Mouse (Mus musculus) lung, postnatal 0 days (tissue): ENCODE results near the gene Ugt1a5. TPM values are rescaled to one million over a fixed set of nuclear protein-coding genes. Genes with fewer than 3 reads are reported as not detected.

ENCODE experiments used
- ATAC-seq: fragments of 200-750 bp; cut with Nextera tagmentation; 2 replicates; pipeline ENCODE4 v1.8.0; 2017; ENCODE audit warnings: moderate library complexity
- DNase-seq: peaks from one replicate; pipeline ENCODE4 v3.0.0-alpha.2; 2016; ENCODE audit warnings: low spot score
- H3K27ac ChIP-seq: fragments of 300-500 bp; sonication (generic); 2 replicates; pipeline ENCODE4 v1.5.1; 2014; ENCODE audit warnings: antibody characterized with exemption, mild to moderate bottlenecking, low read length, mixed read lengths
- H3K27me3 ChIP-seq: fragments of 300-500 bp; sonication (generic); replicated peaks from 2 replicates; pipeline ENCODE4 v1.6.1; 2014; ENCODE audit warnings: low read length, mixed read lengths; ENCODE audit not compliant: insufficient read depth
- H3K36me3 ChIP-seq: fragments of 300-500 bp; sonication (generic); 2 replicates; pipeline ENCODE4 v1.6.1; 2014; ENCODE audit warnings: low read length, mixed read lengths; ENCODE audit not compliant: insufficient read depth
- H3K4me1 ChIP-seq: fragments of 300-500 bp; sonication (generic); 2 replicates; pipeline ENCODE4 v1.6.1; 2014; ENCODE audit warnings: antibody characterized with exemption, low read depth, low read length, mixed read lengths; ENCODE audit not compliant: insufficient read depth
- H3K4me2 ChIP-seq: fragments of 300-500 bp; sonication (generic); replicated peaks from 2 replicates; pipeline ENCODE4 v1.6.1; 2014; ENCODE audit warnings: low read depth, mild to moderate bottlenecking, low read length, moderate library complexity, mixed read lengths
- H3K4me3 ChIP-seq: fragments of 300-500 bp; sonication (generic); 2 replicates; pipeline ENCODE4 v1.5.1; 2014; ENCODE audit warnings: low read depth, low read length
- H3K9ac ChIP-seq: fragments of 300-500 bp; sonication (generic); replicated peaks from 2 replicates; pipeline ENCODE4 v1.6.1; 2014; ENCODE audit warnings: low read depth, mild to moderate bottlenecking
- H3K9me3 ChIP-seq: fragments of 300-500 bp; sonication (generic); 2 replicates; pipeline ENCODE4 v1.6.1; 2016; ENCODE audit warnings: low read length, mixed read lengths
- CTCF ChIP-seq: IDR thresholded peaks from 2 replicates; pipeline ENCODE4 v1.5.1; 2016; ENCODE audit warnings: antibody characterized with exemption, mild to moderate bottlenecking
- EP300 ChIP-seq: IDR thresholded peaks from 2 replicates; pipeline ENCODE4 v1.6.1; 2016; ENCODE audit warnings: antibody characterized with exemption, mild to moderate bottlenecking, control low read depth
- WGBS: fragments of 180-500 bp; shearing (Covaris S2); extraction: QIAGEN DNeasy Blood & Tissue Kit; methylation state at CpG from one replicate; pipeline ENCODE4 v1.1.7; 2014; 5-methylcytosine and 5-hydroxymethylcytosine counted together
- polyA plus RNA-seq: library from polyadenylated mRNA; unstranded; fragments of >200 nt; fragmentation: Nextera tagmentation; extraction: Ambion mirVana; gene quantifications from 2 replicates; pipeline ENCODE4 v1.2.1, GENCODE M21; 2015

Gene Ugt1a5
- polyA plus RNA-seq, 1 experiment from 2014 or later, result not detected

DNA sequence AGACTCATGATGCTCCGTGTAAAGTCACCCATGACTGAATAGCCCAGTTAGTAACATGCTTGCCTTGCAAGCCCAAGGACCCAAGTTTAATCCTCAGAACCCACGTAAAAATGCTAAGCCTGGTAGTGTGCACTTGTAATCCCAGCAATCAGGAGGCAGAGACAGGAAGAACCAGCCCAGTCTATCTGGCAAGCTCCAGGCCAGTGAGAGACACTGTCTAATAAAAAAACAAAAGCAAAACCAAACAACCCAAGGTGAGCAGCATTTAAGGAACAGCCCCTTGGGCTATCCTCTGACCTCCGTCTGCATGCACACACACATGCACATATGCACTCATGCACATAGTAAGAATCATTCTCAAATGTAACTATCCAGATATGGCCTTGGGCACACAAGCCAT, 63.8 kb downstream of the Ugt1a5 start:
- 72% methylated on average over 3 of the region's 3 CpGs for WGBS
- H3K27me3 ChIP-seq, result no peaks in the 10 kb centered on the region
- H3K4me3 ChIP-seq, result no peak overlapping the region
- no peak overlapping the region for H3K9ac ChIP-seq
- no peak overlapping the region for H3K27ac ChIP-seq
- ATAC-seq, result no peak
- DNase-seq, result no peak
- no peaks in the 10 kb centered on the region for H3K36me3 ChIP-seq
- H3K4me1 ChIP-seq, result no peaks in the 10 kb centered on the region
- no peak overlapping the region for H3K4me2 ChIP-seq
- TF ChIP-seq CTCF, result no peak
- no peak for TF ChIP-seq EP300
- H3K9me3 ChIP-seq, result peaks cover 66% of the 10 kb centered on the region

DNA sequence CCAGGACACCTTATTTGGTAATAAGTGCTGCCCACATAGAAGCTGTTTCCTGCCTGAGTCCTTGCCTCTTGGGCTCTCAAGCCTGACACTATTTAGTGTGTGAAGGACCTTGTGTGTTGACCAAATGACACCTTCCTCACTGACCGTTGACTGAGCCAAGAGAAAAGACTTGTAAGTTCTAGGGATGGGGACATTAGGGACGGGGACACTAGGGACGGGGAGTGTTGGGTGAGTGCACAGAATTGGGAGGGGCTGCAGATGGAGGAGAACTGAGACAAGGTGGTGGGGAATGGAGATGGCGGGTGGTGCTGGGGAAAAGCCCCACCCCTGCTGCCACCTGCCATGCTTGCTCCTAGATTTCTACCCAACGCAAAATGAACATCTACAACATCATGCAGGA, 64.2 kb downstream of the Ugt1a5 start:
- ATAC-seq (no peak), DNase-seq (no peak)
- 80% methylated on average over 5 of the region's 5 CpGs for WGBS
- H3K9ac ChIP-seq, result no peak overlapping the region
- no peak overlapping the region for H3K4me2 ChIP-seq
- TF ChIP-seq CTCF, result no peak
- no peaks in the 10 kb centered on the region for H3K36me3 ChIP-seq
- H3K4me3 ChIP-seq, result no peak overlapping the region
- no peaks in the 10 kb centered on the region for H3K27me3 ChIP-seq
- H3K9me3 ChIP-seq, result peaks cover 70% of the 10 kb centered on the region
- H3K4me1 ChIP-seq, result no peaks in the 10 kb centered on the region
- no peak overlapping the region for H3K27ac ChIP-seq

DNA sequence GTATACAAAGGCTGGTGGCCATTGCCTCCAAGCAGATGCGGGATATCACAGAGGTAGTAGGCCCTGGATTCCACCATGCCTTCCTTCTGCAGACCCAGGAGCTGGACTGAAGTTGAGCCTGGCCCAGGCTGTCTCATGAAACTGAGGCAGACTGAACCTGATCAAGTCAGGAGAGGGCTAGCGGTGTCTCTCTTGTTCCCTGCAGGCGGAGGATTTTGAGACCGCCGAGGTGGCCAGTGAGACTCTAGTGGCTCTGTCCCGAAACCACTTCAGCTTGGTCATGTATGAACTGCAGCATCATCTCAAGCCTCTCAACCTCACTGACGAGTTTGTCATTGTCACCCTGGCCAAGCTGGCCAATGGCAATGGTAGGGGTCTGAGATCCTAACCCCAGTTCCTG, 64.6 kb downstream of the Ugt1a5 start:
- TF ChIP-seq CTCF (no peak), EP300 (no peak)
- DNase-seq (no peak), ATAC-seq (no peak)
- H3K9me3 ChIP-seq, result peaks cover 74% of the 10 kb centered on the region
- 69% methylated on average over 7 of the region's 7 CpGs for WGBS
- H3K9ac ChIP-seq, result no peak overlapping the region
- no peak overlapping the region for H3K4me3 ChIP-seq
- no peaks in the 10 kb centered on the region for H3K36me3 ChIP-seq
- no peaks in the 10 kb centered on the region for H3K27me3 ChIP-seq
- no peak overlapping the region for H3K27ac ChIP-seq
- H3K4me1 ChIP-seq, result no peaks in the 10 kb centered on the region
- no peak overlapping the region for H3K4me2 ChIP-seq

DNA sequence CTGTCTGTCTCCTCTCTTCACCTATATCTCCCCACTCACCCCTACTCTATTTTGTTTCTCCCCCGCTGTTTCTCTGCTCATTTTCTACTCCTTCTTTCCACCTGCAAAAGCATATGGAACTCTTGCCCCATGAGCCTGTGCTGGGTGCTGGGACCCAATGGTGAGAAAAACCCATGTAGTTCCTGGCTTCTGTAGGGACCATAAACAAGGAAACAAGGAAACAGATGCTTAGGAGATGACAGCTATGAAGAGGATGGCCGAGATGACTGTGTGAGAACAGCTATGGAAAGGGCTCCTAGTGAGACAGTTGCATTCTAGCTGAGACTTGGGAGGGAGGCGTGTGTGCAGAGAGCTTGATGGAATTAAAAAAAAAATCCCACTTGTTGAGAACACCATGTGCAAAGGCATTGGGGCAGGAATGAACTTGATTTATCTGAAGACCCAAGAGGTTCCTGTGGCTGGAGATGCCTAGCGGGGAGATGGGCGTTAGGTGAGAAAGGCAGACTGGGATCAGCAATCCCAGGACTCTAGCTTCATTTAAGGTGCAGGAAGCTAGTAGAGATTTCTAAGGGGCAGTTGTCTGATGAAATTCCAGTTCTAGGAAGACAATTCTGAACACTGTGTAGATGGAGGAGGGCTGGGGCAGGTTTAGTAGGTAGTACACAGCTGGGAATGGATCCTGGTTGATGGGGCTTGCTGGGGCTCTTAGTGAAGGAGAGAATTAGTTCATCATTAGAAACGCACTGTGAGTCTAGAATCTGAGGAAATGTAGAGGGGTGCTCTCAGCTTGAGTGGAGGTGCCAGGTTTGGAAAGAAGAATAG, 65.4 kb downstream of the Ugt1a5 start:
- Histone ChIP-seq H3K4me1 (no peaks in the 10 kb centered on the region), H3K4me2 (no peak overlapping the region), H3K4me3 (no peak overlapping the region), H3K9ac (no peak overlapping the region), H3K9me3 (peaks cover 71% of the 10 kb centered on the region), H3K36me3 (no peaks in the 10 kb centered on the region), H3K27me3 (no peaks in the 10 kb centered on the region), H3K27ac (no peak overlapping the region)
- TF ChIP-seq CTCF (no peak), EP300 (no peak)
- WGBS, result 72% methylated on average over 6 of the region's 6 CpGs
- ATAC-seq (no peak), DNase-seq (no peak)

DNA sequence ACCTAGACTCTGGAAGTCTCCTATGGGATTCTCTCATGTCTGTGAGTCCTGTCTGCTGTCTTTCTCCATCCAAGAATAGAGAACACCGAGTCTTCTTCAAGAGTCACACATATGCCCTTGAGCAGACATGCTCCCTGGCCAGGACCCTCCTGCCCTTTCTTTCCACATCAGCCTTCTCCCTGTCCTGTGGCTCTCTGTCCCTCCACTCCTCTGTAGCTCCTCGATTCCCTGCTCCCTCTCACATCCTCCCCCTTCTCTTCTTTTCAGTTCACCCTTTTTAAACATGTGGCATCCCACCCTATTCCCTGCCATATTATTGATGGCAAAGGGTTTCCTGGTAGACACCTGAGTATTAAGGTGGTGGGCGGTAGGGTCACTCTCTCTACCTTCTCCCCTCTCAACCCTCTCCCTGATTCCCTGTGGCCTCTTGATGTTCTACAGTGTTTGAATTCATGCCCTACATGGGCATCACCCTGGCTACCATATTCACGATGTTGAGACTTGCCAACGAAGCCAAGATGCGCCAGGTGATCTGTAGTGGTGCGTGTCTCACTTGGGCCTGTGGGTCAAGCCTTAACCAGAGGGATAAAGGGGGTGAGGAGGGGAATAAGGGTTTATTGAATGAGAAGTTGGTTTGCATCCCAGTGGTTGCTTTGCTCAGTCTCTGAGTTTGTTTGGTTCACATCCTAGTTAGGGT, 66.1 kb downstream of the Ugt1a5 start:
- H3K4me1 ChIP-seq, result no peaks in the 10 kb centered on the region
- TF ChIP-seq EP300 (no peak), CTCF (no peak)
- H3K9ac ChIP-seq, result no peak overlapping the region
- DNase-seq (no peak), ATAC-seq (no peak)
- no peak overlapping the region for H3K4me3 ChIP-seq
- peaks cover 74% of the 10 kb centered on the region for H3K9me3 ChIP-seq
- H3K27ac ChIP-seq, result no peak overlapping the region
- H3K4me2 ChIP-seq, result no peak overlapping the region
- WGBS, result 62% methylated on average over 7 of the region's 7 CpGs
- H3K36me3 ChIP-seq, result no peaks in the 10 kb centered on the region
- H3K27me3 ChIP-seq, result no peaks in the 10 kb centered on the region

DNA sequence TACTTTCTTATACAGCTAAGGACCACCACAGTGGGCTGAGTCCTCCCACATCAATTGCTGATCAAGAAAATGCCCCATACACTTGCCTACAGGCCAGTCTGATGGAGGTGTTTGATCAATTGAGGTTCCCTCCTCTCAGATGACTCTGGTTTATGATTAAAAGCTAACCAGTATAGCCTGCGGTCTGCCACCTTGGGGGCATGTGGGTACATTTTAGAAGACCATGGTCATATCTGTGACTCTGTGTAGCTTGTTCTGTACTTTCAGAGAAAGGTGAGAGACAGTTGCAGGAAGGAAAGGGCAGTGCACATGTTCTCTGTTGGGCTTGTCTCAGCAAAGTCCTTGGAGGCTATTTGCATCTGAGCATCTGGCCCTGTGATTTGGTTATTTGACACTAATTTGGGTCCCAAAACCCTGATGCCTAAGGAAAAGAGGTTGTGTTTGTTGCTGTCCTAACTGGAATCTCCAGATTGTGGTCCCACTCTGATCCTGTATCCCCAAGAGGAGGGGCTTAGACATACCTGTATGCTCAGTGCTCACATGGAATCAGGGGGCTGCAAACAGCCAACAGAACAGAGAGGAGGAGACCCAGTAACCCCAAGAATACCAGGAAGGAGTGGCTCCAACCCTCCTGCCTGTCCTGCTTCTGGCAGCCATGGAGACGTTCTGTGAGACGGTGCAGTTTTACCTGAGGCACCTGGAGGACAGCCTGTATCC, 67.0 kb downstream of the Ugt1a5 start:
- no peak overlapping the region for H3K9ac ChIP-seq
- H3K9me3 ChIP-seq, result peaks cover 75% of the 10 kb centered on the region
- H3K4me3 ChIP-seq, result no peak overlapping the region
- no peaks in the 10 kb centered on the region for H3K27me3 ChIP-seq
- DNase-seq, result no peak
- no peak for TF ChIP-seq EP300
- TF ChIP-seq CTCF, result no peak
- WGBS, result 49% methylated on average over 3 of the region's 3 CpGs
- H3K27ac ChIP-seq, result no peak overlapping the region
- H3K4me2 ChIP-seq, result no peak overlapping the region
- H3K36me3 ChIP-seq, result no peaks in the 10 kb centered on the region
- no peak for ATAC-seq
- no peaks in the 10 kb centered on the region for H3K4me1 ChIP-seq
